Mouse (Mus musculus): ENCODE measurements around the gene Apod. TPM values are rescaled to one million over a fixed set of nuclear protein-coding genes. Genes with fewer than 3 reads are reported as not detected.

The Apod gene
- polyA plus RNA-seq, 1 experiment, result 38.4 TPM

DNA sequence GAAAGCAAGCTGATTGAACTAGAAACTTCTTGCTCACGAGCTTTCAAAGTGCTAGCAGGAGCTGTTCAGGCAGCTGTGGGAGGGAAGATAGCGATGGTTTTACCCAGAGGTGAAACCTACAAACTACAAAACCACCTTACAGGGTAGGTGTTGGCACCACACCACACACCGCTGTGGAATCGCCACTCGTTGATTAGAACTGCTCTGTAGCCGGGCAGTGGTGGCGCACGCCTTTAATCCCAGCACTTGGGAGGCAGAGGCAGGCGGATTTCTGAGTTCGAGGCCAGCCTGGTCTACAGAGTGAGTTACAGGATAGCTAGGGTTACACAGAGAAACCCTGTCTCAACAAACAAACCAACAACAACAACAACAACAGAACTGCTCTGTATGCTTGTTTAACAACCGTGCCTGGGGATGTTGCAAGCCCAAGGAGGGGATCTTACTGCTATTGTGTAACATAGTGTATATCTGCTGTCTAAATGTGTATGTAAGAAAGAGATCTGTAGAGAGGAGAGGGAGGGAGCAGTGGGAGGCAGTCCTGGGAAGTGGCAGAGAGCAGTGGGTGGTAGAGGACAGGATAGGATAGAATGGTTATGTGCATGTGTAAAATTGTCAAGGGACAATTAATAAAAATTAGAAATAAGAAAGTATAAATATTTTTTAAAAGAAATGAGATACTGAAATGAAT is 27.7 kb downstream of the Apod start:
- no peak for DNase-seq (ENCODE audit: low spot score)

DNA sequence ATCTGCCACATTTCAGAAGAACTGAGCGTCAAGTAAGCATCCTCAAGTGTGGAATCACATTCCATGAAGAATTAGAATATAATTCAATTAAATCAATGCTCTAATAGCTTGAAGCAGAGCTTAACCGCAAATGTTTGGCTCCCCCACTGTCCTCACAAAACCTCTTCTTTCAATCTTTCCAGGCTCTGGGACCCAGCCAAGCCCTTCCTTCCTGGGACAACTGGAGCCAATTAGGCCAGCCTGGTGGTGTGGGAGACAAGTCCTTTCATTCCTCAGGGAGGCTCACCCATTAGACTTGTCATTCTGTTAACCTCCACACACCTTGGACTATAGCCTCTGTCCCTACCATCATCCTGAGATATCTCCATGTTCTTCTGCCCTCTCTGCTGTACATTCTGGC is 32.6 kb downstream of the Apod start:
- DNase-seq (ENCODE audit: low spot score), result no peak

DNA sequence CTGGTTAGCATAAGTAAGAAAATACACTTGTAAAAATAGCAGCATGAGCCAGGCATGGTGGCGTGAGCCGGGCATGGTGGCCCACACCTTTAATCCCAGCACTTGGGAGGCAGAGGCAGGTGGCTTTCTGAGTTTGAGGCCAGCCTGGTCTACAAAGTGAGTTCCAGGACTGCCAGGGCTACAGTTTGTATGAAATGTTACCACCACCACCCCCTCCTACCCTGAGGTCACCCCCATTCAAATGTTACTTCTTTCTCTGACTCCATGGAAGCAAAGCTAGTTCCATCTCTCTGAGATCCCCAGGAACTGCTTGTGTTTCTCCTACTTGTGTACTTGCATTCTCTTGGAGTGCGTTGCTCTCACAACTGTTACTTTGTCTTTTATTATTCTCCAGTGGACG is 34.4 kb downstream of the Apod start:
- DNase-seq (ENCODE audit: low spot score), result no peak

DNA sequence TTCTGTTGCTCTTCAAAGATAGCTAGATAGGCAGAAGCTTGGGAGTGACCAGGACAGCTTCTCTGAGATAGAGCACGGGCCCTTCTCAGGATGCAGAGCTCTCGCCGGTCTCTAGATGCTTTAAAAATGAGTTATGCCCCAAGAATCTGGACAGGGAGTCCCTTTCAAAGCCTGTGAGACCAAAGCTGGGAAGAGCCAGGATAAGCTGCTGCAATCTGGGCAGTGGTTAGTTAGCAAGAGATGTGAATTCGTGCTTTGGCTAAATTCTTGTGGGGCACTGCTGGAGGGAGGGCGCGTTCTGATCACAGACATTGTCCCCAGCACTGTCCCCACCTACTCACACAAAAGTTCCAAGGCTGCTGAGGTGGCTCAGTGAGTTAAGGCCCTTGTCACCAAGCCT is 36.0 kb downstream of the Apod start:
- DNase-seq (ENCODE audit: low spot score), result no peak

DNA sequence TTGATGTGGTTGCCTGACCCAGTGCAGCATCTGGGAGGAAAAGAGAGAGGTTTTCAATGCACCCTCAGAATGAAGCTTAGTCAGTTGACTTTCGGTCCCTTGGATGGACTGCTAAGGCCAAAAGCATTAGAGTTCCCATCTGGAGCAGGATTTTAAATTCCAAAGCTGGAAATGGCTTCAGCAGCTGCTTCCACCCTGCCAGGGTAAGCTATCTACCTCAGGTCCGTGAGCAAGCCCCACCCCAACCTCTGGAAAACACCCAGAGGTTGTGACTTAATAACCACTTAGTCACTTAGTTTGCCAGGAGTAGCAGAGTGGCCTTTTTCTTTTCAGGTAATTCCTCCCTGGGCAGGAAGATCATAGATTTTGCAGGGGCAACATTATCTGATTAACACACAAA is 36.5 kb downstream of the Apod start:
- DNase-seq (ENCODE audit: low spot score), result no peak

DNA sequence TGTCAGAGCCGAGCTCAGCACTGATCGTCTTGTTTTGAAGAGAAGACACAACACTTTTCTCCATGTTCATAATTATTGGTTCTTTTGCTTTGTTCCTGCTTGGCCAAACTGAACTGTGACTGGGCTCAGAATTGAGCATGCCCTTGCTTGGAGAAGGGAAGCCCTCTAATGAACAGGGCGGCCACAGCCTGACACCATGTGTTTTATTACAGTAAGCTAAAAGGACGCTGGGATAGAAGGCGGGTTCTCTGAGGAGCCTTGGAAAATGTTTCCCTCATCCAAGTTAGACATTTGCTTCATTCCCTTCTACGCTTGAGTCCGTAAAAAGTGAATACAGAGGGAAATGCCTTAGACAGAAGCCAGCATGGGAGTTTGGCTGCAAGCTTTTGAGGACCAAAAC is 37.6 kb downstream of the Apod start:
- no peak for DNase-seq (ENCODE audit: low spot score)

DNA sequence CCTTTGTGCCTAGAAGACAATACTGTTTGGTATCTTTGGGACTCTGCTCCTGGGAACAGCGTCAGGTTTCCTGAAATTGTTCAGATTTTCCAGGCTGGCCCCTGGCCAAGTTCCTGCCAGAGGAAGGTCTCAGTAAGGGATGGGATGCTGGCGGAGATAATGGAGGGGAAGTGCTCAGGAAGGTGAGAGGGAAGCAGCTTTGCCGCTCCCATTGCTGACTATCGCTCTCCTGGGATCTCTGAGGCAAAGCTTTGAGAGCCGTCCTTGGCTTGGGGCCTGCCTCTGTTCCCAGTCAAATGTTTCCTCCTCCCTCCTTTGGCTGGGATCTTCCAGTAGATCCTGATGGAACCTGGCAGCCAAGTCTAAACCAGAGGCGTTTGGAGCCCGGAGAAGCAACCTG is 38.1 kb downstream of the Apod start:
- DNase-seq (ENCODE audit: low spot score), result peak; percentile 33

DNA sequence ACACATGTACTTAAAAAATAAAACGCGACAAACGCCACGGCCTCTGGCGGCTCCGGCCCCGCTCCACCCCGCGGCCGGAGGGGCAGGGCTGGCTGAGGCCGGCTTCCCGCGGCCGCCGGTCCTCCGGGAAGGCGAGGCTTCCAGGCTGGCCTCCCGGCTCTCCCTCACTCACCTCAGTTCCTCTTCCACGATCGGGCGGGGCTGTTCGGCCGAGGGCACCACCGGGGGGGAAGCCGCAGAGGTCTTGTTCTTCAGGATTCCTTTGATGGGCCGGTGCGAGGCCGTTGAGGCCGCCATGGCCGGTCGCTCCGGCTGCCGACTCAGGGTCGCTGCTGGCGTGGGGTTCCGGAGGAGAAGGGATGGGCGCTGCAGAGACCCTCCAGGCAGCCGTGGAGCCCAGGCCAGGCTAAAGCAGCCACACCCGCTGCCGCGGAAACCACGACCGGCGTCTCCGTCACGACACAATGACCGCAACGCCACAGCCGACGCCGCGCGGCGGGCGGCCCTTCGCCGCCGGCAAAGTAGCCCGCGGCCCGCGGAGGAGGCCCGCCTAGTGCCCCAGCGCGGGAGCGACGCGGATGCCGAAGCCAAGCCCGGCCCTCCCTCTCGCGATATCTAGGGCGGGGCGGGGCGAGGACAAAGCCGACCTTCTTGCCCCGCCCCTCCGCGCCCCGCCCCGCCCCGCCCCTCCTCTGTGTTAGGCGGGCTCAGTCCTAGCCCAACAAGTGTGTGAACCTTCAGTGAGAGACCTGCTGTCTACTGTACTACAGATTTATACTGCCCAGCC is 39.7 kb downstream of the Apod start, which contains the start of gene Ppp1r2:
Gene Ppp1r2, minus strand, starts transcription at position 604 of the 787 bp plus-strand sequence.
- DNase-seq (ENCODE audit: low spot score), result peak; percentile 94

DNA sequence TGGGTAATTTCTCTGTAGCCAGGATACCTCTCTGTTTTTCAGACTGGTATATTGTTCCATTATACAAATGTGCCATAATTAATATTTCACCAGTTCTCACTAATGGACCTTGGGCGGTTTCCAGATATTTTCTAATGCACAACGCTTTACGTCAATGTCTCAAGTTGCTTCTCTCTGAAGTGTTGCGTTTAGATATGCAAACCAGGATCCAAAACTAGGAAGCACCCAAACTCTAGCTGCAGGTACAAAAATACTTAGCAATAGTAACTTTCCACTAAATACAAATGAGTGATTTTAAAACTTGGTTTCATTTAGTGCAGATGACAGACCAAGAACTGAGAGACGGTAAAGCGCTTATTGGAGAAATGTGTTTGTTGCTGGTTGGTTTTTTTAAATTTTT is 40.5 kb downstream of the Apod start:
- DNase-seq (ENCODE audit: low spot score), result no peak

DNA sequence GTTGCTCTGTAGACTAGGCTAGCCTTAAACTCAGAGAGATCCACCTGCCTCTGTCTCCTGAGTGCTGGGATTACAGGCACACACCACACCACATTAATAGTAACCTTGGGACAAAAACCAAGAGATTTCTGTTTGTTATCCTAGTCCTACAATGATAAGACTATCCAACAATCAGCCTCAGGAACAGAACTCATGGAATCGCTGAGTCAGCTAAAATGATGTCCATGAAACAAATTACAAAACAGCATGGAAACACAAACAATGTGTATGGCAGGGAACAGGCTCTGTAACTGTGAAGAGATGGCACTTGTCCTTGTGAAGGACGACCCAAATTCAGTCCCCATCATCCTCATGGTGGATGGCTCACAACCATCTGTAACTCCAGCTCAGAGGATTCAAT is 47.9 kb downstream of the Apod start:
- DNase-seq (ENCODE audit: low spot score), result no peak

DNA sequence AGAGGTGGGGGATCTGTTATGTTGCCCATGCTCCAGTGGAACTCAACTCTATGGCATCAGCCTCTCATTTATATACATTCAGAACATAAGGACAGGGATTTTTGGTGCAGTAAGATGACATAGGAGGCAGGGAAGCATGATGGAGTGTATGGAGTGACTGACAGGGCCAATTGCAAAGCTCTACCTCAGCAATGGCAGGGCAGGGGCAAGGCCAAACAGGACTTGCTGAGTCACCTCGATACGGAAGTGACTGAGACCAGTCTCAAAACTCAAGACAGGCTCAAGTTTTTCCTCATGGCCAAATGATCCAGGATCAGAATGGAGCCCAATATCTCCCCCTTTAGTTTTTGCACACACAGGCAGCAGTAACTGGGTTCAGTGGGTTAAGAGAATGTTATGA is 58.5 kb downstream of the Apod start:
- DNase-seq (ENCODE audit: low spot score), result no peak

DNA sequence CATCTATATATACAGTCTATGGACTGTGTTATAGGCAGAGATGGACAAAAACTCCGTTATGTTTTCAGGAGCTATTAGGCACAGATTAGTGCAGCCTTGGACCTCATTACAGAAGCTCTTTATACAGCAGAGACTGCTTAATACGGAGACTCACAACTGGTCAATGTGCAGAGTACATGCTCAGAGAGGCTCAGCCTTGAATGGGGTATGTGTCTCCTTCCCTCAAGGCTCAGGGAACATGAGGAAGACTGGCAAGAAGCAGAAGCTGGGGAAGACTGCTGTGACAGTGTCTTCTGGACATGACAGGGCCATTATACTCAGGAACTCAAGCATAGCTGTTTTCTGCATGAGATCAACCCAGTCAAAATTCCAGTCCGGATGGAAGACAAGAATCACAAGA is 58.9 kb downstream of the Apod start:
- no peak for DNase-seq (ENCODE audit: low spot score)

DNA sequence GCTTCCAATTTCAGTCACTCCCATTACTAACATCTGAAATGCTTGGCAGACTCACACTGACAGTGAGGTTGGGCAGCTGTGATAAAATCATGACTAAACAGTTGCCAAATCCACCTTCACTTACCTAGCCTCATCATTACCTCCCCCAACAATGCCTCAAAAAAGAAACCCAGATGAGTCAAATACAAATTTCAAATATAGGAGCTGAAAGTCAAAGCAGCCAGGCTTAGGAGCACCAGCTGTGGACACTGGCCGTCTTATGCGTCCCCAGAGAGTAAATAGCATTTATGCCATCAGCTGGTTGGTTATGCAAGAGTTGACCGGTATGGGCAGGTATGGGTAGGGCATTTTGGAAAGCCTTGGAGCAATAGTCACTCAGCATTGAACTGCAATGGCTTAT is 65.2 kb downstream of the Apod start:
- DNase-seq (ENCODE audit: low spot score), result no peak

DNA sequence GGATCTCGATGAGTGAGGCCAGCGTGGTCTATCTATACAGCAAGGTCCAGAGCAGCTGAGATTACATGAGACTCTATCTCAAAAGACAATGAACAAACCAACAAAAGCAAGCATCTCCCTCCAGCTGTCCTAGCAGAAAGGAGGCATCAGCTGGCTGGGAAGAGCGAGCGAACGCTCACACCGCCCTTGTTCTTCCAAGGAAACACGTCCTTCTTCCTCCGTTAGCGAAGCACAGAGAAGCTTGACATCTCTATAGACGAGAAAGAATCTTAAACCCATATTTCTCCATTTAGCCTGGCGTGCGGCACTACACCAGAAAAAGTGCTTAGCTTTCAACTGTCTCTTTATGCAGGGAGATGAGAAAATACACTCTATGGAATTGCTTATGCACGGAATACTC is 65.9 kb downstream of the Apod start:
- no peak for DNase-seq (ENCODE audit: low spot score)

DNA sequence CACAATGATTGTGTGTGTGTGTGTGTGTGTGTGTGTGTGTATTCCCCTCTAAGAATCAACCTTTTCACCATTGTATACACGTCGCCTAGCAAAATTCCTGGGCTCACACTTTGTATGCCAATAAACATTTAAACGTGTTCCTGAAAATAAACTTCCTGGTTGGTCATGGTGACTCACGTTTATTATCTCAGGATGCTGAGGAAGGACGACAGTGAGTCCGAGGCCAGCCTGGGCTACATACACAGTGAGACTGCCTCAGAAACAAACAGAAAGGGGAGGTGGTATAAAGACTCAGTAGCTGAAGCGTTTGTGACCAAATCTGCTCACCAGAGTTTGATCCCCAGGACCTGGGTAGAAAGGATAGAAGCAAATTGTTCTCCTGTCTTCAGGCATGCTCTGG is 67.2 kb downstream of the Apod start:
- no peak for DNase-seq (ENCODE audit: low spot score)

Other genes with a start within 250 kb of the Apod start
- gene Xxylt1, start 233.4 kb downstream of the Apod start, polyA plus RNA-seq (2012; rRNA removed), result 12.3 and 13.6 TPM in 2 replicates
- gene Acap2, start 113.6 kb downstream of the Apod start, polyA plus RNA-seq (2012; rRNA removed), result 40.7 and 42.0 TPM in 2 replicates
- 72.3 and 91.1 TPM in 2 replicates for gene Ppp1r2, start 39.5 kb downstream of the Apod start, polyA plus RNA-seq (2012; rRNA removed)
- 170 and 177 TPM in 2 replicates for gene Bdh1, start 107.5 kb upstream of the Apod start, polyA plus RNA-seq (2012; rRNA removed)

Data from urinary bladder, adult 2 months (tissue).